Mouse (Mus musculus): Measurements from ENCODE around the gene Apoa1.

Apoa1 gene

GRCm38 (mm10) chr9:46199609-46200008 is 28.8 kb upstream of the Apoa1 start:
- Histone ChIP-seq H3K27me3 (ENCODE audit: control insufficient read depth, insufficient read depth, low read length, poor library complexity, severe bottlenecking) (no peaks in the 10 kb centered on the region), H3K36me3 (ENCODE audit: control insufficient read depth, insufficient read depth, low read length, poor library complexity, severe bottlenecking) (peaks cover 3% of the 10 kb centered on the region)
- DNase-seq (ENCODE audit: low read depth, low spot score) = no peak

DNA sequence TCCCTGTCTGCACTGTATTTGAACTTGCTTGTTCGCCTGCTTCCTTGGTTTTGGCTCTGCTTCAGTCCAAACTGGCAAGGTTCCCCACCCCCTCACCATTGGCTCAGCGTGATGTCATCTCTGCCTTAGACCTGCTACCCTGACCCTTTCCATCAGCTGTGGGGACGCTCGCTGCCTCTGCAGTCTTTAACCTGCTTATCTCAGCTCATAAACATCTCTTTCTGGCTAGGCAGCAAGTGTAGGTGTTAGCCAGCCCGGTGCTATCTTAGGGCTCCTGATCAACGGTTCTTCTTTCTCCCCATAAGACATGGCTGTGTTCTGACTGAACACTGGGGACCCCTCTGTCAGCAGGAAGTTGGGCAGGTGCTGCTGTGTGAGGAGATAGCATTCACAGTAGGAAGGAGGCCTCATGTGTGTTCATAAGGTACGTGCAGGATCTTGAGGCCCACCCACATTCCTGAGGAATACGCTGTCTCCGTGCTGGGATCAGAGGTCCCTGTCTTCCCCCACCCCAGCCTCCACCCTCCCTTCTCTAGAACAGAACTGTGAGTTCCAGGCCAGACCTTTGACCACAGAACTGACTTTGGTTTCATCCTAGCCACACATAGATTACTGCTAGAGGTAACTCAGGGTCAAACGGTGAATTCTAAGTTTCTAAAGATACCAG is 21.4 kb upstream of the Apoa1 start:
- no peak for DNase-seq (ENCODE audit: low read depth, low spot score)
- Histone ChIP-seq H3K27me3 (ENCODE audit: control insufficient read depth, insufficient read depth, low read length, poor library complexity, severe bottlenecking) (no peaks in the 10 kb centered on the region), H3K36me3 (ENCODE audit: control insufficient read depth, insufficient read depth, low read length, poor library complexity, severe bottlenecking) (peaks cover 6% of the 10 kb centered on the region)

DNA sequence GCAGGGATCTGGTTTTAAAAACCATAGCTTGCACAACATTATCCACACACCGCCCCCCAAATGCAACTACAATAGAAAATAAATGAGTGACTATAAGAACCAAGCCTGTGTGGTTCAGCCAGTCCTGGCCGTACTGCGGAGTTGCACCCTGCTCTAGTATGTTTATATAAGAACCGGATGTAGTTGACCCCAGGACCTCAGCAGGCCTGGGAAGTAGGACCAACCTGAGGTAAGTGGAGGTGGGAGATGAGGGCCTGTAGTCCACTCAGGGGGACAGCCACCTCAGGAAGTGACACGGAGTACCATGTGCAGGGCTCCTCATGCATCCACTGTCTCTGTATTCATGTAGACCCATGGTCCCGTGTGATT is 20.9 kb upstream of the Apoa1 start:
- H3K36me3 ChIP-seq (ENCODE audit: control insufficient read depth, insufficient read depth, low read length, poor library complexity, severe bottlenecking) = peaks cover 8% of the 10 kb centered on the region
- no peak for DNase-seq (ENCODE audit: low read depth, low spot score)
- H3K27me3 ChIP-seq (ENCODE audit: control insufficient read depth, insufficient read depth, low read length, poor library complexity, severe bottlenecking) = no peaks in the 10 kb centered on the region

DNA sequence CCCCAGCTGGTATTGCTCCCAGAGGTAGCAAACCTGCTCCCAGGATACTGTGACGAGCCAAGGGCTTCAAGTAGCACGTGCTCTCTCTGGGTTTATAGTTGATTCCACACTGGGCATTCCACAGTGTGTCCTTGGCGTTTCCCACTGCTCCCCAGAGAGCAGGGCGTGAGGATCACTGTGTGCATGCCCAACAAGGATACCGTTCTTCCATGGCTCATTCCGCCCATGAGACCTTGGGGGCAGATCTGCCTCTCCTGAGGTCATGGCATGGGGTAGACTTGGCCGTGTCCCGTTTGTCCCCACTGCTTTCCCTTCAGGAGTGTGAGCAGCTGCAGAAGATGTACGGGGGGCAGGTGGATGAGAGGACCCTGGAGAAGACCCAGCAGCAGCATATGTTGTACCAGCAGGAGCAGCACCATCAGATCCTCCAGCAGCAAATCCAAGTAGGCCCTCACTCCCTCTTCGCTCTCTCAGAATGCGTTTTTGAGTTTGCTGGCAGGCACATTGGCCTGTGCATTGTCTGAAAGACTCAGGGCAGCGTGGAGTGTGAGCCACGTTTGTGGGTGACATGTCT is 19.9 kb upstream of the Apoa1 start:
- DNase-seq (ENCODE audit: low read depth, low spot score) = no peak
- H3K36me3 ChIP-seq (ENCODE audit: control insufficient read depth, insufficient read depth, low read length, poor library complexity, severe bottlenecking) = peaks cover 10% of the 10 kb centered on the region
- H3K27me3 ChIP-seq (ENCODE audit: control insufficient read depth, insufficient read depth, low read length, poor library complexity, severe bottlenecking) = no peaks in the 10 kb centered on the region

DNA sequence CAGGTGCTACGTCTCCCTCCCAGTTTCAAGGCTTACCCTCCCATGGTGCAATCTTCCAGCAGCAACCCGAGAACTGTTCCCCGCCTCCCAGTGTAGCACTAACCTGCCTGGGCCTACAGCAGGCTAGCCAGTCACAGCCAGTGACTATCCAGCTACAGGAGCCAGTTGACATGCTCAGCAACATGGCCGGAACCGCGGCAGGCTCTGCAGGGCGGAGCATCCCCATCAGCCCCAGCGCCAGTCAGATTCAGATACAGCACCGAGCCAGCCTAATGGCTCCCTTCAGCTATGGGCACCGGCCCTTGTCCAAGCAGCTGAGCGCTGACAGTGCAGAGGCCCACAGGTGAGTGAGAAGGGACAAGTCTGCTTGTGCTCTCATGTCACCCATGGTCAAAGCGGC is 17.9 kb upstream of the Apoa1 start:
- H3K36me3 ChIP-seq (ENCODE audit: control insufficient read depth, insufficient read depth, low read length, poor library complexity, severe bottlenecking) = peaks cover 10% of the 10 kb centered on the region
- no peaks in the 10 kb centered on the region for H3K27me3 ChIP-seq (ENCODE audit: control insufficient read depth, insufficient read depth, low read length, poor library complexity, severe bottlenecking)

DNA sequence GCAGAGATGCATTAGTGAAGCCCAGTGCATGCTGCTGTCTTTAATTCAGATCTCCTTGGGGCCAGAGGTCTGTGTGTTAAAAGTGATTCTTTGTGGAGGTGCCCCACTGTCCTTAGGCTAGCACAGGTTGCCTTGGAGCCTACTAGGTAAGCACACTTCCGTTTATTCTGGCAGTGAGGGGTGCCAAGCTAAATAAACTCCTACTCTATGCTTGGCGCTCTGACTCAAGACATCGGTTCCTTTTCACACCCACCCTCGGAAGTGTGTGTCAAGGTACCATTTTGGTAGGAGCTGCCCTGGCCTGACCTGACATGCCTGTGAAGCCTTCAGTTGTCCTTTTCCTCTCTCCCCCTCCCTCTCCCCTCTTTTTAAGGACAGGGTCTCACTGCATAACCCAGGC is 14.1 kb upstream of the Apoa1 start:
- no peaks in the 10 kb centered on the region for H3K27me3 ChIP-seq (ENCODE audit: control insufficient read depth, insufficient read depth, low read length, poor library complexity, severe bottlenecking)
- H3K36me3 ChIP-seq (ENCODE audit: control insufficient read depth, insufficient read depth, low read length, poor library complexity, severe bottlenecking) = peaks cover 7% of the 10 kb centered on the region
- DNase-seq (ENCODE audit: low read depth, low spot score) = no peak

More for the DNA sequence above, 17.9 kb upstream of the Apoa1 start:
- no peak for DNase-seq (ENCODE audit: low read depth, low spot score)

DNA sequence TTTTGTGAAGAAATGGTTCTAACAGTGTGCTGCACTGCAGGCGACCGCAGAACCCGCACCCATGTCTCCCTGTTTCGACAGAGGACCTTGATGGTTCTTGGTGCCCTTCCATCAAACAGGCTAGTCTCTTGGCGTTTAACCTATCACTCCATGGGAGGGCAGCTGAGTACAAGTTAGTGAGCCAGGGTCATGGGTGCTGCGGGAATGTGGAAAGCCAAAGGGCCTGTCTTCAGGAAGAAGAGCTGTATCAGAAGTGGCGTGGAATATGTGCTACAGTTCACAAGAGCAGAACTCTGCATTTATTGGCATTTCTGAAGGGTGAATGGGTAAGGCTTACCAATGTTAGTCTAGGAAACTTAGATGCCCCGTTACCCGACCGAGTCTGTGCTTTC is 13.4 kb upstream of the Apoa1 start:
- no peak for DNase-seq (ENCODE audit: low read depth, low spot score)
- H3K36me3 ChIP-seq (ENCODE audit: control insufficient read depth, insufficient read depth, low read length, poor library complexity, severe bottlenecking) = peaks cover 7% of the 10 kb centered on the region
- H3K27me3 ChIP-seq (ENCODE audit: control insufficient read depth, insufficient read depth, low read length, poor library complexity, severe bottlenecking) = no peaks in the 10 kb centered on the region

DNA sequence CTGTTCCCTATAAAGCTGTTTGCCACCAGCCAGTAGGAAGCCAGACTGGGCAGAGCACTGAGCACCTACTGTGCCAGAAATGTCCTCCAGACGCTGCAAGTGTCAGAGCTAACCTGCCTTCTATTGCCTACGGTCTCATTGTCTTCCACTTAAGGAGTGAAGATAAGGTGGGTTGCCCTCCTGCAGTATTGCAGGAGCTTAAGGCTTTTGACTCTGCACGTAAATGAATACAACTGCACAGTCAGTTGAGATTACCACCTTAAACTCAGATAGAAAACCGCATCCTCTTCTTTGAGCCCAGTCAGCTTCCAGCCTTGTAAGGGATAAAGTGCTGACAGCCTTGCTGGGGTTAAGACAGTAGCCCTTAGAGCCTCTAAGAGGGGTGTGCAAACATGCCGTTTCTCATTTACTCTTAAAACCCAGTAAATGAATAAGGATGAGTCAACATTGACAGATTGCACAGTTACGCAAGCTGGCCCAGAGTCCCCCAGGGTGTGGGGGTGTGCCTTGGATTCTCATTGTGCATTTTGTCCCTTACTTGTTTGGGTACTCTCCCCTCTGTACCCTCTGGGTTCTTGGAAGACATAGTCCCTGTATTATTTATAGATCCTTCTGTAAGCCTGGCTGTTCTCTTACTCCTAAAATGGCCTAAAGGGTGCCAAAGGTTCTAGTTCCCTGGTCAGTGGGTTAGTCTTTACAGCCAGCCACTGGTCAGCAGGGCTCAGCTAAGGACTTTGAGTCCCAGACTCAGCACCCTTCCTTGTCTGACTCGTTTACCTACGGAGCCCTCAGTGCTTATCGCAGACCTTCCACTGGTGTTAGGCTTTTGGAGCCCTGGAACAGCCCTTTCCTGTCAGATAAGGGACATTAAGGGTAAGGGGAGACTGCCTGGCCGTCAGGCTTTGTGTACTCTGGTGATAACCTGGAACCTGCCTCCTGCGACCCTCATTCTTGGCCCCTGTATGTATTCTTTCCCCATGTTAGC is 12.8 kb upstream of the Apoa1 start:
- peaks cover 5% of the 10 kb centered on the region for H3K36me3 ChIP-seq (ENCODE audit: control insufficient read depth, insufficient read depth, low read length, poor library complexity, severe bottlenecking)
- no peaks in the 10 kb centered on the region for H3K27me3 ChIP-seq (ENCODE audit: control insufficient read depth, insufficient read depth, low read length, poor library complexity, severe bottlenecking)
- DNase-seq (ENCODE audit: low read depth, low spot score) = no peak

GRCm38 (mm10) chr9:46216744-46217470 is 11.5 kb upstream of the Apoa1 start:
- DNase-seq (ENCODE audit: low read depth, low spot score) = no peak
- no peaks in the 10 kb centered on the region for H3K27me3 ChIP-seq (ENCODE audit: control insufficient read depth, insufficient read depth, low read length, poor library complexity, severe bottlenecking)
- H3K36me3 ChIP-seq (ENCODE audit: control insufficient read depth, insufficient read depth, low read length, poor library complexity, severe bottlenecking) = peaks cover 8% of the 10 kb centered on the region

DNA sequence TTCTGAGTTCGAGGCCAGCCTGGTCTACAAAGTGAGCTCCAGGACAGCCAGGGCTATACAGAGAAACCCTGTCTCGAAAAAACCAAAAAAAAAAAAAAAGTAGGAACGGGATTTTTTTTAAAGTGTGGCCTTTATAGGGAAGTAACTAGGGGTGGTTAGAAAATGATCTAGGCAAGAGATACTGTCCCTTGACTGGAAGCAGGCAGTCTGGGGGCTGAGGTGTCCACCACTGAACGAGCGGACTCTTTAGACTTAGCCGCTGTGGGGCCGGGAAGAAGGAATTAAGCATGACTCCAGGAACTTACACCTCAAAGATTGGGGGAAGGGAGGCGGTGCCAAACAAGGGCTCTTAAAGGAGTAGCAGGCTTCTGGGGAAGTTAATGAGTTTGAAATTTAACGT is 10.2 kb upstream of the Apoa1 start:
- H3K27me3 ChIP-seq (ENCODE audit: control insufficient read depth, insufficient read depth, low read length, poor library complexity, severe bottlenecking) = no peaks in the 10 kb centered on the region
- H3K36me3 ChIP-seq (ENCODE audit: control insufficient read depth, insufficient read depth, low read length, poor library complexity, severe bottlenecking) = peaks cover 5% of the 10 kb centered on the region; the same call in 1 of the 2 replicates
- no peak for DNase-seq (ENCODE audit: low read depth, low spot score)

GRCm38 (mm10) chr9:46223090-46223489 is 5.3 kb upstream of the Apoa1 start:
- peaks cover 4% of the 10 kb centered on the region; the same call in 1 of the 2 replicates for H3K36me3 ChIP-seq (ENCODE audit: control insufficient read depth, insufficient read depth, low read length, poor library complexity, severe bottlenecking)

DNA sequence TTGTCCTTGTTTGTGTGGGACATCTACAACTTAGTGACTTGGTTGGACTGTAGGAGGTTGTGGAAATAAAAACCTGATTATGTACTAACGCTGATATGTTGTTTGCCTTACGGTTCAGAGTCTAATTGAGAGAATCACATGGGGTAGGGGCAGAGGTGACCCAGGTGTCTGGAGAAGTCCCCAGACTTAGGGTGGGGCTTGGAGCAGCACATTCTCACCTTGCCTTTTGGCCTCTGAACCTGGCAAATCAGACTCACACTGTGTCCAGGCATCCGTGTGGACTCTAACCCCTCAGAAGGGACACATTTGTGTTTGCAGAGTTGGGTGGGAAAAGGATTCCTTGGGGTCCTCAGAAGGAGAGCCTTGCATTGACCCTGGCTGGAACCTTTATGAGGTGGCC is 4.3 kb upstream of the Apoa1 start:
- DNase-seq (ENCODE audit: low read depth, low spot score) = no peak
- Histone ChIP-seq H3K36me3 (ENCODE audit: control insufficient read depth, insufficient read depth, low read length, poor library complexity, severe bottlenecking) (peaks cover 4% of the 10 kb centered on the region; the same call in 1 of the 2 replicates), H3K27me3 (ENCODE audit: control insufficient read depth, insufficient read depth, low read length, poor library complexity, severe bottlenecking) (no peaks in the 10 kb centered on the region; the same call in 1 of the 2 replicates)

More at GRCm38 (mm10) chr9:46223090-46223489, 5.3 kb upstream of the Apoa1 start:
- DNase-seq (ENCODE audit: low read depth, low spot score) = no peak
- no peaks in the 10 kb centered on the region for H3K27me3 ChIP-seq (ENCODE audit: control insufficient read depth, insufficient read depth, low read length, poor library complexity, severe bottlenecking)

GRCm38 (mm10) chr9:46224945-46225660 is 3.3 kb upstream of the Apoa1 start:
- Histone ChIP-seq H3K36me3 (ENCODE audit: control insufficient read depth, insufficient read depth, low read length, poor library complexity, severe bottlenecking) (peaks cover 4% of the 10 kb centered on the region; the same call in 1 of the 2 replicates), H3K27me3 (ENCODE audit: control insufficient read depth, insufficient read depth, low read length, poor library complexity, severe bottlenecking) (no peaks in the 10 kb centered on the region; the same call in 1 of the 2 replicates)
- DNase-seq (ENCODE audit: low read depth, low spot score) = no peak

GRCm38 (mm10) chr9:46227064-46227614 is 1.2 kb upstream of the Apoa1 start:
- Histone ChIP-seq H3K27me3 (ENCODE audit: control insufficient read depth, insufficient read depth, low read length, poor library complexity, severe bottlenecking) (no peaks in the 10 kb centered on the region; the same call in 1 of the 2 replicates), H3K36me3 (ENCODE audit: control insufficient read depth, insufficient read depth, low read length, poor library complexity, severe bottlenecking) (no peaks in the 10 kb centered on the region)
- DNase-seq (ENCODE audit: low read depth, low spot score) = no peak

Data from splenic B cell, adult 2 months (primary cell).